Mouse (Mus musculus) liver, embryonic 11.5 days (tissue): ENCODE measurements at regions not wholly inside any gene's neighbourhood (a gene's known extent, or its start where the extent isn't known, plus 50 kb on each side); places are given as distances from the start of the nearest gene placed in this dataset.

Experiments
- ATAC-seq: fragments of 200-750 bp; cut with Nextera tagmentation; replicated peaks from 2 replicates; pipeline ENCODE4 v1.8.0; 2017; ENCODE audit warnings: moderate number of reproducible peaks, mild to moderate bottlenecking, moderate TSS enrichment, moderate library complexity; ENCODE audit not compliant: low FRiP score
- DNase-seq: peaks from one replicate; pipeline ENCODE4 v3.0.0-alpha.2; 2017; ENCODE audit warnings: low spot score
- H3K27ac ChIP-seq: fragments of 300-500 bp; sonication (generic); 2 replicates; pipeline ENCODE4 v1.5.1; 2014; ENCODE audit warnings: mild to moderate bottlenecking, low read depth, low read length, control low read depth
- H3K27me3 ChIP-seq: fragments of 300-500 bp; sonication (generic); replicated peaks from 2 replicates; pipeline ENCODE4 v1.6.1; 2014; ENCODE audit warnings: low read length, mixed read lengths; ENCODE audit not compliant: control insufficient read depth, insufficient read depth
- H3K36me3 ChIP-seq: fragments of 300-500 bp; sonication (generic); 2 replicates; pipeline ENCODE4 v1.6.1; 2014; ENCODE audit warnings: mild to moderate bottlenecking, low read length, moderate library complexity, mixed read lengths; ENCODE audit not compliant: control insufficient read depth, insufficient read depth
- H3K4me1 ChIP-seq: fragments of 300-500 bp; sonication (generic); replicated peaks from 2 replicates; pipeline ENCODE4 v1.6.1; 2014; ENCODE audit warnings: low read length, mixed read lengths; ENCODE audit not compliant: control insufficient read depth, insufficient read depth
- H3K4me2 ChIP-seq: fragments of 300-500 bp; sonication (generic); 2 replicates; pipeline ENCODE4 v1.6.1; 2014; ENCODE audit warnings: mild to moderate bottlenecking, control low read depth, moderate library complexity
- H3K4me3 ChIP-seq: fragments of 300-500 bp; sonication (generic); 2 replicates; pipeline ENCODE4 v1.5.1; 2014; ENCODE audit warnings: low read depth, low read length, control low read depth
- H3K9ac ChIP-seq: fragments of 300-500 bp; sonication (generic); 2 replicates; pipeline ENCODE4 v1.6.1; 2014; ENCODE audit warnings: low read depth, low read length, control low read depth
- H3K9me3 ChIP-seq: fragments of 300-500 bp; sonication (generic); 2 replicates; pipeline ENCODE4 v1.6.1; 2016; ENCODE audit warnings: low read length, inconsistent platforms, mixed read lengths; ENCODE audit not compliant: control insufficient read depth
- WGBS: fragments of 180-500 bp; shearing (Covaris S2); extraction: QIAGEN DNeasy Blood & Tissue Kit; methylation state at CpG from one replicate; pipeline ENCODE4 v1.1.7; 2014; 5-methylcytosine and 5-hydroxymethylcytosine counted together

DNA sequence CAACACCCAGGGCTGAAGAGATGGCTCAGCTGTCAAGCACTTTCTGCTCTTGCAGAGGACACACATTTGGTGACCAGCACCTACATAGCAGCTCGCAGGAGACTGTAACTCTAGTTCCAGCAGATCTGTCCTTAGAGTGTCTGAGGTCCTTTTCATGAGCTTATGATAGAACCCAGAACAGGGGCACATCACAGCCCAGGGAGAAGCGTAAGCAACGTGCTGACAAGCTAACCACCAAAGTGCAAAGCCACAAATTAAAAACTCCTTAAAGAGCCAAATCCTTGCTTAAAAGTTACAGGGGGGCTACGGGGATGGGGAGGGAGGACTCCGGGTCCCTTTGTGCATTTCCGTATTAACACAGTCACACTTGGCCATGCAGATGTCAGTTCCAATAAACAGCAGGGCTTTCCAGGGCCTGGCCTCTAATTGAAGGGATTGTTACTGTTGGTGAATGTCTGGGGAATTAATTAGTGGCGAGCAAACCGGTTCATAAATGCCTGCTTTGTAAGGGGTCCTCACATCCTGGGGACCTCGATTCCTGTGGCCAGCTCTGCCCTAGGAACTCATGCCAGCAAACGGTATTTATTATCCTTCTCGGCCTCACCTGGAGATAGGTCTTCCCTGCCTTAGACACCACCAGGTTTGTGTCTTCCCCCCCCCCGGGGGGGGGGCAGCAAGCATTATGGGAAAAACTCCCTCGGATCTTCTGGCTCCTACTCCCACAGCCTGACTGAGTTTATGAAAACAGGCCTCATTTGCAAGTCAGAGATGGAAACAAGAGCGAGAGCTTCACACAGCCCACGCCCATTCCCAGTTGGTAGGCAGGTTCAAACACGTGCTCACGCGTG is 447.5 kb downstream of the Cd83 start:
- no peak overlapping the region for H3K4me2 ChIP-seq
- peaks cover 5% of the 10 kb centered on the region; the same call in 1 of the 2 replicates for H3K4me1 ChIP-seq
- H3K27me3 ChIP-seq = no peaks in the 10 kb centered on the region
- no peaks in the 10 kb centered on the region for H3K36me3 ChIP-seq
- H3K9me3 ChIP-seq = no peaks in the 10 kb centered on the region
- no peak overlapping the region for H3K4me3 ChIP-seq
- WGBS = 66% methylated on average over 18 of the region's 18 CpGs
- H3K27ac ChIP-seq = no peak overlapping the region
- no peak overlapping the region for H3K9ac ChIP-seq
- no peak for ATAC-seq
- no peak for DNase-seq

- Histone ChIP-seq H3K9ac (no peak overlapping the region), H3K4me2 (no peak overlapping the region), H3K27me3 (no peaks in the 10 kb centered on the region), H3K36me3 (no peaks in the 10 kb centered on the region), H3K4me1 (peaks cover 5% of the 10 kb centered on the region; the same call in 1 of the 2 replicates), H3K4me3 (no peak overlapping the region), H3K27ac (no peak overlapping the region), H3K9me3 (no peaks in the 10 kb centered on the region)
- no peak for ATAC-seq
- no peak for DNase-seq
- 87% methylated on average over 6 of the region's 6 CpGs for WGBS
These were observed 448.1 kb downstream of the Cd83 start for GRCm38 (mm10) chr13:44232716-44233051.

- H3K27me3 ChIP-seq = no peaks in the 10 kb centered on the region
- H3K9me3 ChIP-seq = no peaks in the 10 kb centered on the region
- peaks cover 5% of the 10 kb centered on the region; the same call in 1 of the 2 replicates for H3K4me1 ChIP-seq
These were observed 449.7 kb downstream of the Cd83 start for GRCm38 (mm10) chr13:44234241-44234640.

GRCm38 (mm10) chr13:44235236-44235635 is 450.7 kb downstream of the Cd83 start:
- Histone ChIP-seq H3K4me2 (no peak overlapping the region), H3K9ac (no peak overlapping the region), H3K9me3 (no peaks in the 10 kb centered on the region), H3K4me1 (peaks cover 5% of the 10 kb centered on the region; the same call in 1 of the 2 replicates), H3K27ac (no peak overlapping the region), H3K36me3 (no peaks in the 10 kb centered on the region), H3K27me3 (no peaks in the 10 kb centered on the region), H3K4me3 (no peak overlapping the region)
- DNase-seq (no peak), ATAC-seq (no peak)
- WGBS = 75% methylated on average over 5 of the region's 5 CpGs

More at GRCm38 (mm10) chr13:44234241-44234640, 449.7 kb downstream of the Cd83 start:
- DNase-seq (no peak), ATAC-seq (no peak)
- H3K36me3 ChIP-seq = no peaks in the 10 kb centered on the region
- 77% methylated on average over 6 of the region's 6 CpGs for WGBS
- H3K27ac ChIP-seq = no peak overlapping the region
- no peak overlapping the region for H3K4me2 ChIP-seq
- no peak overlapping the region for H3K4me3 ChIP-seq
- no peak overlapping the region for H3K9ac ChIP-seq

DNA sequence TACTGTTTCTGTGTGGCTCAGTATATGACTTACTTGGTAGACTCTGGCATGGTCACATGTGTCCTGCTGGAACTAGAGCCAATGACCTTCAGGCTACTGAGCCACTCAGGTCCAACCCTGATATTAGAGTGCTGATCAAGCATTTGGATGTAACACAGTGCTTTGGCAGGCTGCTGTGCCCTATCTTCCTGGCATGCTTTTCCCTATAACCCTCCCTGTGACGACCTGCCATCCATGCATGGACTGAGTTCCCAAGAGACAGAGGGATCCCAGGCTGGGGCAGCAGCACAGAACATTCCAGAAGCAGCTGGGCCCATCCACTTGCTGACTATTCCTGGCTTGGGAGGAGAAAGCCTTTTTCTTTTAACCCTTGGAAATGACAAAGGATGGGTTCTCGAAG is 451.4 kb downstream of the Cd83 start:
- Histone ChIP-seq H3K4me3 (no peak overlapping the region), H3K27ac (no peak overlapping the region), H3K4me1 (peaks cover 5% of the 10 kb centered on the region; the same call in 1 of the 2 replicates), H3K9me3 (no peaks in the 10 kb centered on the region), H3K27me3 (no peaks in the 10 kb centered on the region), H3K4me2 (no peak overlapping the region), H3K9ac (no peak overlapping the region), H3K36me3 (no peaks in the 10 kb centered on the region)
- DNase-seq (no peak), ATAC-seq (no peak)
- 86% methylated on average over 2 of the region's 2 CpGs for WGBS

GRCm38 (mm10) chr13:44238308-44238707 is 453.7 kb downstream of the Cd83 start:
- no peak overlapping the region for H3K27ac ChIP-seq
- 79% methylated on average over 11 of the region's 11 CpGs for WGBS
- H3K9ac ChIP-seq = no peak overlapping the region
- H3K4me2 ChIP-seq = no peak overlapping the region
- no peak overlapping the region for H3K4me3 ChIP-seq
- no peaks in the 10 kb centered on the region for H3K27me3 ChIP-seq
- H3K4me1 ChIP-seq = no peaks in the 10 kb centered on the region
- ATAC-seq (no peak), DNase-seq (no peak)
- no peaks in the 10 kb centered on the region for H3K9me3 ChIP-seq
- no peaks in the 10 kb centered on the region for H3K36me3 ChIP-seq

DNA sequence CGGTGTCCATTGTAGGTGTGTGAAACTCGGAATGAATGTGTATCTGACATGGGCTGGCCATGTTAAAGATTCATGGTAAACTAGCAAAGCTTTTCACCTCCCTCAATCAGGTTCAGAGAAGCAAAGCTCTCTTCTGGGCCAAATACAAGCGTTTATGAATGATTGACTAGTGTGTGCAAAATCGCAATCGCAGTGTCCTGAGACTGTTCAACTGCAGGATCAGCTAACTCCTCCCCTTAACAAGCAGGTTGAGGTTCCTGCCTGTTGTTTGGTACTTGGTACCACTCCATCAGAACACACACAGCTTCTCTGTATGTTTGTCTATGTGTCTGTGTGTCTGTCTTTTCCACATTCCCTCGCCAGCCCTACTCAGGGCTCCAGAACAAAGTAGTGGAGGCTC is 458.6 kb downstream of the Cd83 start:
- ATAC-seq (no peak), DNase-seq (no peak)
- Histone ChIP-seq H3K27ac (no peak overlapping the region), H3K4me1 (0 out of 2 replicates have a peak, but pooled peaks cover 4% of the 10 kb centered on the region), H3K36me3 (no peaks in the 10 kb centered on the region), H3K9ac (no peak overlapping the region), H3K4me3 (no peak overlapping the region), H3K27me3 (no peaks in the 10 kb centered on the region), H3K4me2 (no peak overlapping the region), H3K9me3 (no peaks in the 10 kb centered on the region)
- WGBS = 90% methylated on average over 6 of the region's 6 CpGs

DNA sequence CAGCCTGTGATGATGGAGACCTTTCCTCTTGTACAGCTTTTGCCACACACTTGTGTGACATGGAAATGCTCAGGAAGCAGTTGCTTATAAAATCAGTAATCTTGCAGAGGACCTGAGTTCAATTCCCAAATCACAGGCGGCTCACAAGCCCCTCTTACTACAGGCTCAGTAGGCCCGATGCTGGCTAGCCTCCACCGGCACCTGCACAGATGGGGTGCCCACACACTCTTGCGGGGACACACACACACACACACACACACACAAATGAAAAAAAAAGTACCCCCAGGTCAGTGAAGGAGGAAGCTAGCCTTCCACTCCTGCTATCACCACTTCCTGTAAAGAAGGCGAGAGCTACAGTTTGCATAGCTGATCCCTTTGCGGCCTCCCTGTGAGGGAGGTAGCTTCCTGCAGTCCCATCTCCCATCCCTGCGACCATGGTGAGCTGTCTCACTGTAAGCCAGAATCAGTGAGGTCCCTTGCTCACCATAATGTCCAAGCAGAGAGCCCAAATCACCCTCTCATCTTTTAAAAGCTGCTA is 462.2 kb downstream of the Cd83 start:
- no peaks in the 10 kb centered on the region for H3K36me3 ChIP-seq
- no peaks in the 10 kb centered on the region for H3K27me3 ChIP-seq
- H3K9ac ChIP-seq = no peak overlapping the region
- no peak overlapping the region for H3K27ac ChIP-seq
- 0 out of 2 replicates have a peak, but pooled peaks cover 7% of the 10 kb centered on the region for H3K4me1 ChIP-seq
- H3K4me3 ChIP-seq = no peak overlapping the region
- 59% methylated on average over 7 of the region's 7 CpGs for WGBS
- H3K4me2 ChIP-seq = no peak overlapping the region
- no peak for ATAC-seq
- H3K9me3 ChIP-seq = no peaks in the 10 kb centered on the region
- DNase-seq = no peak

DNA sequence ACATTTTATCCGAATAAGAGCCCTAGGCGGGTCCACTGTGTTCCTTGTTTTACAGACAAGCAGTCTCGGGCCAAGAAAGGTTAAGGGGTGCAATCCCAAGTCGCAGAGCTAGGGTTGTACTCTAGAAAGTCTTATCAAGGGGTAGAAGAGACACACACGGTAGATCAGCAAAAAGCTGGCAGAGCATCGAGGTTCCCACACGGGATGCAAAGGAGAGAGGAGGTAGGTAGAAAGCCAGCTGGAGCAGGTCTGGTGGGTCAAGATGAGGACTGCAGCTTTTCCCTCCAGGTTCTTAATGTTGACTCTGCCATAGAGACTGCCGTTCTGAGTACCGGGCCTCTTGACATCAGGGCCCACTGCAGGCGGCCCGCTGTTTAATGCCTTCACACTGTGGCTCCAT is 463.3 kb downstream of the Cd83 start:
- no peak for ATAC-seq
- no peak for DNase-seq
- no peaks in the 10 kb centered on the region for H3K27me3 ChIP-seq
- 0 out of 2 replicates have a peak, but pooled peaks cover 7% of the 10 kb centered on the region for H3K4me1 ChIP-seq
- no peaks in the 10 kb centered on the region for H3K9me3 ChIP-seq
- H3K9ac ChIP-seq = no peak overlapping the region
- 74% methylated on average over 11 of the region's 11 CpGs for WGBS
- H3K4me3 ChIP-seq = no peak overlapping the region
- H3K4me2 ChIP-seq = no peak overlapping the region
- no peak overlapping the region for H3K27ac ChIP-seq
- H3K36me3 ChIP-seq = no peaks in the 10 kb centered on the region
